Mouse (Mus musculus) cerebellum, postnatal 10 days (tissue): ENCODE measurements around the gene Tsn.

ENCODE experiments used
- DNase-seq, 2 experiments: peaks; one replicate each; pipeline ENCODE4 v3.0.0; 2021; ENCODE audit warnings: mixed read lengths in 2 of 2

Gene Tsn

GRCm38 (mm10) chr1:118311622-118312326 is at the start of gene Tsn:
Tsn (minus strand) TSS chr1:118311739.
- peak; percentile 11 for DNase-seq

GRCm38 (mm10) chr1:118359071-118359761 is 47.7 kb upstream of the Tsn start:
- peak; percentile 12 to 32 for DNase-seq

- DNase-seq = no peak
These were observed 38.4 kb upstream of the Tsn start for GRCm38 (mm10) chr1:118349922-118350321.

- no peak for DNase-seq
These were observed 32.3 kb upstream of the Tsn start for GRCm38 (mm10) chr1:118343649-118344435.

- no peak for DNase-seq
These were observed 26.4 kb upstream of the Tsn start for GRCm38 (mm10) chr1:118337921-118338320.

GRCm38 (mm10) chr1:118335847-118336246 is 24.3 kb upstream of the Tsn start:
- peak in 1 of 2 experiments; percentile 20 for DNase-seq

- no peak for DNase-seq
These were observed 23.5 kb upstream of the Tsn start for GRCm38 (mm10) chr1:118334749-118335713.

- DNase-seq = peak; percentile 95 to 96
These were observed 10.2 kb upstream of the Tsn start, which contains the start of gene Nifk for GRCm38 (mm10) chr1:118321661-118322201. Nifk (plus strand) TSS chr1:118321839.

GRCm38 (mm10) chr1:118320696-118321095 is 9.2 kb upstream of the Tsn start:
- peak; percentile 49 to 63 for DNase-seq

GRCm38 (mm10) chr1:118310780-118311621 is 538 bp downstream of the Tsn start:
- peak; percentile 92 to 96 for DNase-seq

GRCm38 (mm10) chr1:118297719-118298118 is 13.8 kb downstream of the Tsn start:
- DNase-seq = no peak

- DNase-seq = no peak
These were observed 14.9 kb downstream of the Tsn start for GRCm38 (mm10) chr1:118296673-118297072.

GRCm38 (mm10) chr1:118294826-118295225 is 16.7 kb downstream of the Tsn start:
- no peak for DNase-seq

GRCm38 (mm10) chr1:118294192-118294591 is 17.3 kb downstream of the Tsn start:
- DNase-seq = no peak

- DNase-seq = no peak
These were observed 19.2 kb downstream of the Tsn start for GRCm38 (mm10) chr1:118292291-118292690.

GRCm38 (mm10) chr1:118275139-118275538 is 36.4 kb downstream of the Tsn start:
- peak; percentile 41 to 52 for DNase-seq

GRCm38 (mm10) chr1:118251931-118252330 is 59.6 kb downstream of the Tsn start:
- DNase-seq = no peak
